Mouse (Mus musculus) embryonic stem cell, embryonic (primary cell): ENCODE measurements around the gene Nfkbid.

Experiments used
- CTCF ChIA-PET, 4 experiments: fragments of 300-600 bp in 2 of 4; fragments of 350-600 bp in 2 of 4; sonication (Branson Sonifier 250); formaldehyde crosslinking; loops; one replicate each; lab custom pipeline; 2022; ENCODE audit warnings: inconsistent platforms in 2 of 4; lab: Charles Lee
- POLR2A ChIA-PET, 4 experiments: fragments of 300-600 bp in 2 of 4; fragments of 350-600 bp in 2 of 4; sonication (Branson Sonifier 250); formaldehyde crosslinking; loops; one replicate each; lab custom pipeline; 2022; ENCODE audit warnings: antibody characterized with exemption in 4 of 4, inconsistent platforms in 1 of 4; lab: Charles Lee

The Nfkbid gene

GRCm38 (mm10) chr7:30419561-30420499 is 1.7 kb upstream of the Nfkbid start, which contains the start of gene Hcst:
TSS of gene Hcst (minus strand) at chr7:30419854.
- ChIA-PET POLR2A (interaction anchor here in 2 of 4 experiments (0.8 to 4.5 kb wide), 2 partner anchors 15 to 84 kb away, joined by 3 to 23 read pairs; no protein-coding TSS in a partner anchor), CTCF (no interaction called here)

- CTCF ChIA-PET: no interaction called here
- POLR2A ChIA-PET: interaction anchor here in 2 of 4 experiments (0.8 to 4.5 kb wide), 4 partner anchors 13 to 85 kb away, joined by 3 to 23 read pairs (median 4); no protein-coding TSS in a partner anchor
Observed at GRCm38 (mm10) chr7:30420673-30421072, 859 bp upstream of the Nfkbid start.

GRCm38 (mm10) chr7:30421890-30422435 is 431 bp downstream of the Nfkbid start:
- CTCF ChIA-PET: interaction anchor here in 3 of 4 experiments (0.6 to 1.8 kb wide), 5 partner anchors 11 to 90 kb away, joined by 3 to 6 read pairs (median 4); no protein-coding TSS in a partner anchor

GRCm38 (mm10) chr7:30422560-30422959 is 1.0 kb downstream of the Nfkbid start:
- CTCF ChIA-PET: interaction anchor here in 3 of 4 experiments (0.6 to 1.8 kb wide), 4 partner anchors 10 to 90 kb away, joined by 3 to 6 read pairs (median 4); no protein-coding TSS in a partner anchor
- POLR2A ChIA-PET: interaction anchor here in 3 of 4 experiments (0.7 to 4.5 kb wide), 12 partner anchors 9 to 295 kb away, joined by 3 to 23 read pairs (median 4); partner anchors contain the start of genes Gm49396 (in 1 of the 3), Psenen (in 1 of the 3), Thap8 (in 1 of the 3) and Tyrobp (in 1 of the 3)

More at GRCm38 (mm10) chr7:30421890-30422435, 431 bp downstream of the Nfkbid start:
- POLR2A ChIA-PET: interaction anchor here in 3 of 4 experiments (0.5 to 4.5 kb wide), 22 partner anchors 8 to 296 kb away, joined by 3 to 23 read pairs (median 4); partner anchors contain the start of genes Wdr62 (in 3 of the 3), Thap8 (in 2 of the 3), Aplp1 (in 1 of the 3) and Gm49396 (in 1 of the 3)

- CTCF ChIA-PET: interaction anchor here (0.5 to 1.8 kb wide), 8 partner anchors 10 to 91 kb away, joined by 3 to 9 read pairs (median 4); no protein-coding TSS in a partner anchor
- POLR2A ChIA-PET: interaction anchor here in 3 of 4 experiments (0.6 to 4.5 kb wide), 11 partner anchors 9 to 268 kb away, joined by 3 to 23 read pairs (median 3); partner anchors contain the start of genes Tyrobp (in 2 of the 3), Thap8 (in 1 of the 3) and Wdr62 (in 1 of the 3)
Observed at GRCm38 (mm10) chr7:30423071-30423641, 1.6 kb downstream of the Nfkbid start.

- POLR2A ChIA-PET: no interaction called here
- CTCF ChIA-PET: interaction anchor here in 1 of 4 experiments (0.8 kb wide), 1 partner anchor 26 kb away, joined by 7 read pairs; no protein-coding TSS in a partner anchor
Observed at GRCm38 (mm10) chr7:30429327-30429726, 7.8 kb downstream of the Nfkbid start.

- POLR2A ChIA-PET: interaction anchor here in 2 of 4 experiments (0.6 to 1.1 kb wide), 3 partner anchors 123 to 691 kb away, joined by 3 to 4 read pairs (median 3); no protein-coding TSS in a partner anchor
- CTCF ChIA-PET: interaction anchor here in 2 of 4 experiments (0.6 to 0.8 kb wide), 2 partner anchors 25 to 62 kb away, joined by 3 to 7 read pairs; no protein-coding TSS in a partner anchor
Observed at GRCm38 (mm10) chr7:30430191-30430590, 8.7 kb downstream of the Nfkbid start.

- ChIA-PET CTCF (interaction anchor here in 1 of 4 experiments (2.1 kb wide), 1 partner anchor 100 kb away, joined by 5 read pairs; no protein-coding TSS in a partner anchor), POLR2A (interaction anchor here in 2 of 4 experiments (1.1 to 3.1 kb wide), 2 partner anchors 56 kb away, joined by 3 to 9 read pairs; no protein-coding TSS in a partner anchor)
Observed at GRCm38 (mm10) chr7:30431793-30432192, 10.3 kb downstream of the Nfkbid start.

GRCm38 (mm10) chr7:30434238-30434637 is 12.7 kb downstream of the Nfkbid start:
- ChIA-PET POLR2A (interaction anchor here in 3 of 4 experiments (0.5 to 4.6 kb wide), 15 partner anchors 8 to 1506 kb away, joined by 3 to 30 read pairs (median 4); partner anchors contain the start of genes Aplp1 (in 2 of the 3), Nfkbid (in 2 of the 3), Thap8 (in 1 of the 3) and Wdr62 (in 1 of the 3)), CTCF (interaction anchor here (0.7 to 3.0 kb wide), 12 partner anchors 10 to 521 kb away, joined by 3 to 10 read pairs (median 4); partner anchors contain the start of gene Aplp1 (in 1 of the 4))

GRCm38 (mm10) chr7:30434701-30435100 is 13.2 kb downstream of the Nfkbid start:
- ChIA-PET POLR2A (interaction anchor here in 3 of 4 experiments (0.5 to 4.6 kb wide), 19 partner anchors 9 to 171 kb away, joined by 3 to 30 read pairs (median 3); partner anchors contain the start of genes Aplp1 (in 2 of the 3), Nfkbid (in 2 of the 3), Thap8 (in 1 of the 3) and Tyrobp (in 1 of the 3)), CTCF (interaction anchor here (0.7 to 3.0 kb wide), 15 partner anchors 9 to 520 kb away, joined by 3 to 10 read pairs (median 4); partner anchors contain the start of genes Aplp1 (in 1 of the 4) and Upk1a (in 1 of the 4))

GRCm38 (mm10) chr7:30435156-30435555 is 13.6 kb downstream of the Nfkbid start:
- ChIA-PET CTCF (interaction anchor here in 3 of 4 experiments (1.0 to 3.0 kb wide), 9 partner anchors 9 to 178 kb away, joined by 3 to 10 read pairs (median 5); partner anchors contain the start of genes Aplp1 (in 1 of the 3) and Upk1a (in 1 of the 3)), POLR2A (interaction anchor here in 3 of 4 experiments (0.5 to 4.6 kb wide), 17 partner anchors 9 to 158 kb away, joined by 3 to 30 read pairs (median 3); partner anchors contain the start of genes Aplp1 (in 2 of the 3), Nfkbid (in 2 of the 3), Thap8 (in 2 of the 3) and Wdr62 (in 2 of the 3))

GRCm38 (mm10) chr7:30436879-30437278 is 15.3 kb downstream of the Nfkbid start:
- POLR2A ChIA-PET: interaction anchor here (0.6 to 4.6 kb wide), 39 partner anchors 7 to 198 kb away, joined by 3 to 30 read pairs (median 4); partner anchors contain the start of genes Aplp1 (in 4 of the 4), Nfkbid (in 3 of the 4), Wdr62 (in 3 of the 4) and Thap8 (in 2 of the 4)

GRCm38 (mm10) chr7:30439734-30440133 is 18.2 kb downstream of the Nfkbid start:
- POLR2A ChIA-PET: no interaction called here
- CTCF ChIA-PET: interaction anchor here in 1 of 4 experiments (0.5 kb wide), 1 partner anchor 93 kb away, joined by 3 read pairs; no protein-coding TSS in a partner anchor

More at GRCm38 (mm10) chr7:30436879-30437278, 15.3 kb downstream of the Nfkbid start:
- CTCF ChIA-PET: interaction anchor here in 3 of 4 experiments (0.5 to 3.0 kb wide), 21 partner anchors 8 to 367 kb away, joined by 3 to 12 read pairs (median 5); partner anchors contain the start of genes Aplp1 (in 1 of the 3) and Upk1a (in 1 of the 3)

- ChIA-PET CTCF (interaction anchor here (0.6 to 1.0 kb wide), 9 partner anchors 13 to 167 kb away, joined by 3 to 5 read pairs (median 3); no protein-coding TSS in a partner anchor), POLR2A (interaction anchor here in 2 of 4 experiments (0.6 to 0.7 kb wide), 2 partner anchors 104 to 161 kb away, joined by 3 to 4 read pairs; partner anchors contain the start of genes Thap8 (in 1 of the 2) and Wdr62 (in 1 of the 2))
Observed at GRCm38 (mm10) chr7:30440697-30441096, 19.2 kb downstream of the Nfkbid start.

GRCm38 (mm10) chr7:30443696-30444095 is 22.2 kb downstream of the Nfkbid start:
- POLR2A ChIA-PET: interaction anchor here in 3 of 4 experiments (0.6 to 4.0 kb wide), 23 partner anchors 8 to 254 kb away, joined by 3 to 51 read pairs (median 4); partner anchors contain the start of genes Wdr62 (in 2 of the 3), Cox6b1 (in 1 of the 3), Hspb6 (in 1 of the 3) and Kirrel2 (in 1 of the 3)
- CTCF ChIA-PET: interaction anchor here (0.7 to 2.8 kb wide), 12 partner anchors 9 to 417 kb away, joined by 3 to 13 read pairs (median 4); no protein-coding TSS in a partner anchor
